Mouse (Mus musculus) left cerebral cortex, postnatal 25 days (tissue): ENCODE measurements around the gene Cap2. TPM values are rescaled to one million over a fixed set of nuclear protein-coding genes. Genes with fewer than 3 reads are reported as not detected.
A peak's percentile ranks its signal among the peaks of the same experiment; 100 is the strongest.

Experiments used
- DNase-seq, 2 experiments: peaks; one replicate each; pipeline ENCODE4 v3.0.0; 2022; ENCODE audit warnings: low spot score in 2 of 2, mixed read lengths in 1 of 2
- intact Hi-C: fragments of 180-260 bp; cut with DNase I; formaldehyde crosslinking; loops from one replicate; pipeline ENCODE4 v1.15.1; 2025
- total RNA-seq, 2 experiments: library from RNA; stranded (reverse); gene quantifications; 2 replicates each; pipeline ENCODE4 v1.2.3; 2021

Cap2 gene
- total RNA-seq, 2 experiments from 2014 or later = 252 to 280 TPM

DNA sequence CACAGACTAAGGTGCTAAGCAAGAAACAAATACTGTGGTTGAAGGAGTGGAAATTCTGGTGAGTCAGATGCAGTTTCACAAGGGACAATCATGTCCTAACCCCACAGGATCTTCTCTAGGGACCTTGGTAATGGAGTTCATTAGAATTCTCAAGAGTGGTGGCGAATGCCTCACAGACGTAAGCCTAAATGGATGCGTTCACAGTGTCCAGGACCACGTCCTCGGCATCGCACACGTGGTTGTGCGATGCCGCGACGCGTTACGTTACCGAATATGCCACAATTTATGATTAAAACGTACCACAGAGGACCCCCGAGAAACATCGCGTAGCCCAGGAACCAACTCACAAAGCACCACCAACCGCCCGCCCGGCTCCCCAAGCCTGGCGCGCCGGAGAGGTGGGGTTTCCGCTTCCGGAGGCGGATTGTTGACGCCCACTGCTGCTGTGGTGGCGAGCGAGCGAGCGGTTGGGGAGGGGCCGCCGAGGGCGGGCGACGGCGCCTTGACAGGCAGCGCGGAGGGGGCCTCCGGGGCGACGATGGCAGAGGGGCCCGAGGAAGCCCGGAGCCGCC lies 167.5 kb downstream of the Cap2 start, which contains the start of gene Fam8a1:
Fam8a1 (plus strand) TSS at position 475 of the 572 bp plus-strand sequence.
- DNase-seq = peak; percentile 91 to 92
- intact Hi-C loops = loop anchor here (10.0 kb wide), 1 partner anchor 254 kb away; the partner anchor contains the start of gene Rbm24

DNA sequence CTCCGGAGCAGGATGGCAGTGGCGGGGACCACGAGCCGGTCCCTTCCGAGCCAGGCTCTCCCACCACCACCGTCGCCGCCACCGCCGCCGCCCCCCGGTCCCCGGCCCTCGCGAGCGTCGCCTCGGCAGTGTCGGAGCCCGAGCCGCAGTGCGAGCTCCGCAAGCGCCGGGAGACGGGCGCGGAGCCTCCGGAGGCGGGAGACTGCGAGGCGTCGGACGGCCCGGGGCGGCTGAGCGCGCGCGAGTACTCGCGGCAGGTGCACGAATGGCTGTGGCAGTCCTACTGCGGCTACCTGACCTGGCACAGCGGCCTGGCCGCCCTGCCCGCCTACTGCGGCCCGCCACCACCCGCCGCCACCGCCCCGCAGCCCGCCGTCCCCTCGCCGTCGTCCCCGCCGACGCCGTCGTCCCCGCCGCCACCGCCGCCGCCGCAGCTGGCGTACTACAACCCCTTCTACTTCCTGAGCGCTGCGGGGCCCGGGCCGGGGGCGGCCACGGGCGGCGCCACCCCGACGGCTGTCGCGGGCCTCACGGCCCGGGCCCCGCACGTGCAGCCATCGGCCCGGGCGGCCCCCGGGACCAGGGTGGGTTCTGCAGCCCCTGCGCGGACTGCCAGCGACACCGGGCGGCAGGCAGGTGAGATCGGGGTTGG lies 168.1 kb downstream of the Cap2 start:
- DNase-seq = no peak
- intact Hi-C loops = loop anchor here (10.0 kb wide), 1 partner anchor 255 kb away; the partner anchor contains the start of gene Rbm24

DNA sequence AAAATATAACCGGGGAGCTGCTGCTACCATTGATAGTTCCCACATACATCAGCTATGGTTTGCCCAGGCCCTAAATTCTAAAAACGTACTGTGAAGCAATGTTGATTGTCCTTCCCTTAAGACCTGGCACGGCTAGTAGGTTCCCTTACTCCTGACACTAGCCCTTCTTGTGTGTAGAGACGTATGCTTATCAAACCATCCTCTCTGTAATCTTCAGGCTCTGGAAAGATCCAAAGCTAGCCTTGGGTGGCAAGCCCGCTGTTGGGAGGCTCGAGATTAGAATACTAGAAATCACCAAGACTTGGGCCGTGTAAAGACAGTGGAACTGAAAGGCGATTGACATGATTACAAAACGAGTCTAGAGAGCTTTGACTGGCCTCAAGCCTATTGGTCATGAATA lies 168.9 kb downstream of the Cap2 start:
- no peak for DNase-seq
- intact Hi-C loops = no loop called here

DNA sequence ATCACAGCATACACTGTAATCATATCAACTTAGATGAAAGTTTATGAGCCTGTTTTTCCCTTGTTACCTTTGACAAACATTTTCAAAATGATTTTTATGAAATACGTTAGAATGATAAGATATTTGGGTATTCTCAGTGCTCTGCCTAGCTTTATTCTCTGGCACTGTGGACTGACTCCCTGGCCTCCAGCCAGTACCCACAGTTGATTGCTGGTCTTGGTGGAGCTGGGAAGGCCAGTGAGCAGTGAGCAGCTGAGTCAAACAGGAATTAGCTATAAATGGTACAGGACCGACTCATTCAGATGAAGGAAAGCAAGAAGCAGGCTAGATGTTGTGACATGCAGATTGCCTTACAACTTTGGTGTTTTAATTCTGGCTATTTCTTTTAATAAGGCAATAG lies 173.0 kb downstream of the Cap2 start:
- no peak for DNase-seq
- intact Hi-C loops = no loop called here

DNA sequence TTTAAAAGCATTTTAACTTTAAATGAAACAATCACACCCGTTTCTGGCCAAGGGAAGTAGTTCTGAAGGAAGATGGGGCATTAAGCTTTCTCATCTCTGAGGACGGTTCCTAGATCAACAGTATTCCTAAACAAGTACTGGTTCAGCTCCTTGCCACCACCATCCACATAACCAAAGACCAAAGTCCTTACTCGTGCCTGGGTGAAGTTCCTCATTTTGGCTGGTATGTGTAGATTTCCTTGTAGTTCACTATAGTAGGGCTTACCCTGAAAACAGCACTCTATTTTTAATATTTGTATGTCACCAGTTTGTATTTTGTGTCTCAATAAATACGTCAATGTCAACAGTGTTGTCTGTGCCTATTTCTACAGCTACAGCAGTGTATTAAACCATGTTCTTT lies 176.1 kb downstream of the Cap2 start:
- DNase-seq = no peak
- intact Hi-C loops = no loop called here

DNA sequence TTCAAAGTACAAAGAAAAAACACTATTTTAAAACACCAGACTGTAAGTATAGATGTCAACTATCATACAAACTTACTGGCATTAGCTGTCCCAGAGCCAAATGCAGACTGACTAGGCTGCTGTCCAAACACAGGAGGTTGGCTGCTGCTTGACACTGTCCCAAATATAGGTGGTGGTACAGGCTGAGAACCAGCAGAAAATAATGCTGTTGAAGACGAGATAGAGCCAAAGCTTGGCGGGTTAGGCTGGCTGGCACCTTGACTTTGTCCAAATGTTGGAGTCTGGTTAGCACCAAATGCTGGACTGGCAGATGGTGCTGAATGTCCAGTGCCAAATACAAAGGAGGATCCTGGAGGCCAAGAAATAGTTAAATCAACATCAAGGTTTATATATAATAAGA lies 181.3 kb downstream of the Cap2 start:
- intact Hi-C loops = no loop called here

DNA sequence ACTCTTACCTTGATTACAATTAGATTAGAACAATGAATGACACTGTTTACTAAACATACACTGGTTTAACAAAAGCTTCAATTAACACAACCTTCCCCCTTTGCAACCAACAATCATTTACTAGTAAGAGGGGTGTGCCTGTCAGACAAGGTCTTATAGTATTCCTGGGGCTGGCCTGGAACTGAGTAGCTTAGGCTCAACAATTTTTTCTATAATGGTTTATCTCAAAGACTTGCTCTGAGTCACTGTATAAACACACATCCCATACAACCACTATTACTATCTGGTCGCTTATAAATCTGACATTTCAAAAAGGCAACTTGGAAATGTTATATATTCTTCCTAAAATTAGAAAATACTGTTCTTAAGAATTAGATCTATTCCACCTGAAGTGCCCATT lies 181.7 kb downstream of the Cap2 start:
- no peak for DNase-seq
- intact Hi-C loops = no loop called here

More for the DNA sequence above, 181.3 kb downstream of the Cap2 start:
- DNase-seq = no peak

DNA sequence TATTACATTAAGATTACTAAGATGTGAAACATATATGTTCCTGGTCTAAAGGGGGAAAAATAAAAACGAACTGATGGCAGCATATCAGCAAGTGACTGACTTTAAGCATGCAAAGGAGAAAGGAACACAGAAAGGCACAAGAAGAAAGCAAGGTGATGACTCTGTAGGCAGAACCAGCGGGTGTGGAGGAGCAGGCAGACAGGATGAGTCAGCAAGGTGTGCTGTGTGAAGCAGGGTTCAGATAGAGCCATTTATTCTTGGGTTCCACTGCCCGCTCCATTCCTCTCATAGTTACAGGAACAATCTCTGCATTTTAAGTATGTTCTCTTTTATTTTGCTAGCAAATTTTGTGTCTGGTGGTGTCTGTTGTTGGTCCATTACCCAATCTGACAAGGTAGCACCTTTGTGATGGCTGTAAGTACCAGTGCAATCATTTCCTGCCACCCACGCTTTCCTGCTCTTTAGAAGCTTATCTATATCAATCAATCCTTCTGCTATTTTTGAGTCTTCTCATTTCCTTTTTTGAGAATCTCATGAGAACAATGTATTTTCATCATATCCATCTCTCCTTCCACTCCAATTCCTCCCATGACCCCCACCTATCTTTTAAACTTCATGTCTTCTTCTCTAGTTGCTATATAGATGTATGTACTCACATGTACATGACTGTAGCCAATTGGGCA lies 189.1 kb downstream of the Cap2 start:
- no peak for DNase-seq
- intact Hi-C loops = no loop called here

DNA sequence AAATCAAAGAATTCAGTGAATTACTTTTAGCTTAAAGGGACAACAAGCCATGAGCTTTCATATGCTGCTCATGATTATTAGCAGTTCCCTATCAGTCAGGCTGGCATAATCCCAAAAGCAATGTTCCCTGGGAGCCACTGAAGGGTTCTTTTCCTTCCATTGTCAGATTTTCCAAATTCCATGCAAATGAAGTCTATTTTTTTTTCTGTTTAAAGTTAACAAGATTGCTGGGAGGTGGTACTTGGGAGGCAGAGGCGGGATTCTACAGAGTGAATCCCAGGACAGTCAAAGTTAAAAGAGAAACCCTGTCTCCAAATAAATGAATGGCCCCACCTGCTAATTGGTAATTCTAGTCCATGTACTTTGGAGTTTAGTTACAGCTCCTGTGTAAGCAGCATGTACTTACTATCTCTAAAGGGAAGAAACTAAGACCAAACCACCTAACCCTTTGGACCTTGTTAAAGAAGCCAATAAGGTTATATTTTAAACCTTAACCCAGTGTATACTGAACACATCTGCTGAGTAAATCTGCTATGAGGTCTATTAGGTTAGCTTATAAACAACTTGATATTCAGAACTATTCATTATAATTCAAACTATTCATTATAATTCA lies 193.8 kb downstream of the Cap2 start:
- DNase-seq = no peak
- intact Hi-C loops = no loop called here

DNA sequence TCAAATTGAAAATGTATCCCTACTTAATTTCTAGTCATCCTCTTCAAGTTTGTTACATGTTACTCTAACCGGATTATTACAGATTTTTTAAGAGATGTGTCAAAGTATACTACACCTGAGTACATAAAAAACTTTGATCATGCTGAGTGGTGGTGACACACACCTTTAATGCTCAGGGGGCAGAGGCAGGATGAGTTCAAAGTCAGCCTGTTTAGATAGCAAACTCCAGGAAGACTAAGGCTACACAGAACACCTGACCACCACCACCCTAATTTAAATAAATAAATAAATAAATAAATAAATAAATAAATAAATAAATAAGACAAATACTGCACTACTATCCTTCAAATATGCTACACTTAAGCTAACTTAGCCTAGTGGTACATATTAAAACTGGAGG lies 194.3 kb downstream of the Cap2 start:
- DNase-seq = no peak
- intact Hi-C loops = no loop called here

DNA sequence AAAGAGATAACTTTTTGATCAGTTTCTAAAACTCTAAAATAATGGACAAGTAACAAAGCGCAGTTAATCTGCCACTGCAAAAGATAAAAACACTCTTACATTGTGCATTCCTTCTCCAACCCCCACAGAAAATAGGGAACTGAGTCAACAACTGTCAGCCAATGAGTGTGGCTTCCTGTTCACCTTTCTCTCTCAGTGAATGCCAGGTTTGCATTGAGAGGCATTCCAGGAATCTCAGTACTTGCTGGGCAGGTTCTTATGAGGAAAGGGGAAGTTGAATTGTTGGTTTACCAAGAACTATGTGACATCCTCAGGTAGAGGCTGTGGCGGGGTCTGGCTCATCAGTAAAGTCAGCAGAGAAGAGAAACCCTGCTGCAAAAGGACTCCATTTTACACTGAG lies 195.1 kb downstream of the Cap2 start:
- no peak for DNase-seq
- intact Hi-C loops = no loop called here

DNA sequence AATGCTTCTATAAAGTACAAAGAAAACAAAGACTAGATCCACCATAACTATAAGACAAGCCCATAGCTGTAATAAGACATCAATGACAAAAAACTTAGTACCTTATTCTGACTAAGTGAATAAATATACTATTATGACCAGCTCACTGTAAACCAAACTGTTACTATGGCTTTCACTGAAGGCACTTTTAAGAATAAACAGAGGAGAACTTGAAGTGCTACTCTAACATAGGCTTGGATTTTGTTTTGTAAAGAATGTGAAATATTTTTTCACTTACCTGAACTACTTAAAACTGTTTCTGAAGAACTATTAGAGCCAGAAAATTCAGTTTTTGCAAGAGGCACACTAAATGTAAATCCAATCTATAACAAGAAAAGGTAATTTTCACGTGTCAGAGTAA lies 197.7 kb downstream of the Cap2 start:
- intact Hi-C loops = no loop called here

More for the DNA sequence above, 197.7 kb downstream of the Cap2 start:
- no peak for DNase-seq

Other genes with a start within 250 kb of the Cap2 start
- gene Stmnd1, start 228.1 kb upstream of the Cap2 start, total RNA-seq = not detected
- 10 to 100 TPM; 26.5 to 26.8 TPM for gene Rbm24, start 83.4 kb upstream of the Cap2 start, total RNA-seq
- 10 to 100 TPM; 82.9 to 85.4 TPM for gene Fam8a1, start 167.7 kb downstream of the Cap2 start, total RNA-seq
- gene Nup153, start 226.1 kb downstream of the Cap2 start, total RNA-seq = 10 to 100 TPM; 52.0 to 57.7 TPM